Mouse (Mus musculus) megakaryocyte progenitor cell, adult 5-6 weeks (primary cell): ENCODE results near the gene Arhgef12. TPM values are rescaled to one million over a fixed set of nuclear protein-coding genes. Genes with fewer than 3 reads are reported as not detected.

ENCODE experiments used
- ATAC-seq: replicated peaks from 2 replicates; pipeline ENCODE4 v1.8.0; 2016; ENCODE audit warnings: mild to moderate bottlenecking, moderate TSS enrichment, inconsistent platforms; ENCODE audit not compliant: poor library complexity
- total RNA-seq, 2 experiments: library from RNA; stranded (forward) in 1 of 2; stranded (reverse) in 1 of 2; fragments of 157-497, 149-512 nt in 1 of 2; fragments of 200-1000 nt in 1 of 2; gene quantifications; 2 replicates each; pipeline versions ENCODE4 v1.2.3 to v1.2.4; 2015 to 2017

Arhgef12 gene
- total RNA-seq, 2 experiments from 2014 or later, result 1.7 to 3.1 TPM

DNA sequence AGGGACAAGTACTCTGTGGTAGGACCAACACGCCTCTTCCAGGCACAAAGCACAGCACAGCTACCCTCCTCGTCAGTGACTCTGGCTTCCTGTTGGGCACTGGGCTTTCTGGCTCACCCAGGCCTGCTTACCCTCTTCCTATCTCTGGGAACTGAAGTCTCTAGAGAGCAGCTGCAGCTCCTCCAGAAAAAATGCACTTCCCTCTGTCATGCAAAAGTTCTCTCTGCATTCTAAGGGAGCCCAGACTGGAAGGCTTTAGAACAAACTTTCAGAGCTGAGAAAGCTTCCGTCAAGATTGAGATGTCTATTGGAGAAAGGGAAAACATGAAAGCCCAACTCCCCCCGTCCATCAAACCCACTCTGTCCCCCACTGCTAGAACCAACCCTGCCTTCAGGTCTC lies 164.9 kb downstream of the Arhgef12 start:
- no peak for ATAC-seq

DNA sequence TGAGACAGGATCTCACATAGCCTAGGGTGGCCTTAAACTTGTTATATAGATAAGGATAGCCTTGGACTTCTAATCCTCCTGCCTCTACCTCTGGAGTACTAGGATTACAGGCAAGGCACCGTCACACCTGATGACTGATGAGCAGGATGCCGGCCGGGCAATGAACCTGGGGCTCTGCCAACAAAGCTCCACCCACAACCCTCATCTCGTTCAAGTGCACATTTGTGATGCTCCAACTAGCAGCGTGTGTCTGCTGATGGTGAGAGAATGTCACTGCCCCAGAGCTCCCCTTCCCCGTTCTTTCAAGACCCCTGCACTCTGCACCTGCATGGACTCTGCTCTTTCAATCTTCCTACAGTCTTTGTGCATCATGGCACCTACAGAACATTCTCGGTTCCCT lies 174.9 kb downstream of the Arhgef12 start:
- no peak for ATAC-seq

DNA sequence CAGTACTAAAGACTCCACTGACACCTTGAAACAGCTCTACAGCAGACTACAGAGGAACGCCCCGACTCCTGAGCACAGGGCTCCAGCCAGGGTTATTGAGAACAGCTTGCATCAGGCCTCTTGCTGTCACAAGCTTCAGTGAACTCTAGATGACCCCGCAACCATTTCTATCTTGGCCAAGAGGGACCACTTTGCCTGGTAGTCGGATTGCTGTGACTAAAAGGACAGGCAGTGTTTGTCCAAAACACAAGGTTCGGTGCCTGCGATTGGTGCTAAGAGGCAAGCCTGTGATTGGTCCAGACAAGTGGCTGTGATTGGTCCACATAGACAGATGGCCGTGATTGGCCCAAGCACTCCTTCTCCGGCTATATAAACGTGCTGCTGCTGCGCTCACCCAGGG lies 179.5 kb downstream of the Arhgef12 start:
- no peak for ATAC-seq

- ATAC-seq, result no peak
Observed at GRCm38 (mm10) chr9:42926564-42926963, 180.5 kb downstream of the Arhgef12 start.

- no peak for ATAC-seq
Observed at GRCm38 (mm10) chr9:42921830-42922229, 185.2 kb downstream of the Arhgef12 start.

DNA sequence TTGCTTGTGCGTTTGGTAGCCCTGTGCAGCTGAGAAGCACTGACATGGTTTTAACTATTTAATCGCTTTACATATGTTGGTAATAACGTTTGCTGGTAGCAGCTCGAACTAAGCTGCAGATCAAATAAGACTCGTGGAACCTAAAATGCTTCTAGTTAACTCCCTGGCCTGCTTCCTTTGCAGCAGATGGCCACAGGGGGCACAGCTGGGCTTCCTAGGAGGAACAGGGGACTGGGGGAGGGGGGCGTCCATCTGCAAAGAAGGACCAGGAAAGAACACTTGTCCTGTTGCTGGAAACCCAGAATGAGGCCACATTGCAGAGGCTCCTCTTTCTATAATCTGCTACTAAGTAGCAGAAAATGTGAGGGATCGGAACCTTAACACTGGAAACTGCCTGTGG lies 186.8 kb downstream of the Arhgef12 start:
- ATAC-seq, result no peak

GRCm38 (mm10) chr9:42917911-42918310 lies 189.1 kb downstream of the Arhgef12 start:
- ATAC-seq, result no peak

Other genes with a start within 250 kb of the Arhgef12 start
- gene Grik4, start 162.7 kb downstream of the Arhgef12 start, total RNA-seq (2015), result not detected in 2 replicates
- gene Grik4, start 162.7 kb downstream of the Arhgef12 start, total RNA-seq (2017), result not detected in 2 replicates
- not detected in 2 replicates for gene Tmem136, start 9.3 kb upstream of the Arhgef12 start, total RNA-seq (2015)
- gene Tmem136, start 9.3 kb upstream of the Arhgef12 start, total RNA-seq (2017), result not detected in 2 replicates
- gene Pou2f3, start 103.1 kb upstream of the Arhgef12 start, total RNA-seq (2015), result not detected in 2 replicates
- gene Pou2f3, start 103.1 kb upstream of the Arhgef12 start, total RNA-seq (2017), result not detected in 2 replicates
- gene Oaf, start 132.7 kb upstream of the Arhgef12 start, total RNA-seq (2015), result 19.2 and 20.9 TPM in 2 replicates
- 10.0 and 17.0 TPM in 2 replicates for gene Oaf, start 132.7 kb upstream of the Arhgef12 start, total RNA-seq (2017)
- not detected in 2 replicates for gene Trim29, start 203.6 kb upstream of the Arhgef12 start, total RNA-seq (2015)
- gene Trim29, start 203.6 kb upstream of the Arhgef12 start, total RNA-seq (2017), result not detected in 2 replicates